Mouse (Mus musculus): ENCODE measurements around the gene Ctrc.

The Ctrc gene

GRCm38 (mm10) chr4:141845999-141846398 is at the start of gene Ctrc:
Gene Ctrc (minus strand): TSS chr4:141846359.
- DNase-seq (ENCODE audit: low spot score) = no peak

GRCm38 (mm10) chr4:141895772-141896171 is 49.6 kb upstream of the Ctrc start:
- DNase-seq (ENCODE audit: low spot score) = no peak

- DNase-seq (ENCODE audit: low spot score) = no peak
Observed at GRCm38 (mm10) chr4:141893157-141893784, 47.1 kb upstream of the Ctrc start.

GRCm38 (mm10) chr4:141886385-141886968 is 40.3 kb upstream of the Ctrc start:
- no peak for DNase-seq (ENCODE audit: low spot score)

- DNase-seq (ENCODE audit: low spot score) = no peak
Observed at GRCm38 (mm10) chr4:141885451-141885850, 39.3 kb upstream of the Ctrc start.

GRCm38 (mm10) chr4:141882858-141883257 is 36.7 kb upstream of the Ctrc start:
- DNase-seq (ENCODE audit: low spot score) = no peak

GRCm38 (mm10) chr4:141881950-141882349 is 35.8 kb upstream of the Ctrc start:
- DNase-seq (ENCODE audit: low spot score) = no peak

- no peak for DNase-seq (ENCODE audit: low spot score)
Observed at GRCm38 (mm10) chr4:141881289-141881914, 35.2 kb upstream of the Ctrc start.

GRCm38 (mm10) chr4:141879875-141880274 is 33.7 kb upstream of the Ctrc start:
- no peak for DNase-seq (ENCODE audit: low spot score)

- DNase-seq (ENCODE audit: low spot score) = no peak
Observed at GRCm38 (mm10) chr4:141879074-141879473, 32.9 kb upstream of the Ctrc start.

GRCm38 (mm10) chr4:141878621-141879020 is 32.5 kb upstream of the Ctrc start:
- DNase-seq (ENCODE audit: low spot score) = no peak

GRCm38 (mm10) chr4:141875481-141876108 is 29.4 kb upstream of the Ctrc start:
- peak; percentile 24 for DNase-seq (ENCODE audit: low spot score)

GRCm38 (mm10) chr4:141874601-141875460 is 28.7 kb upstream of the Ctrc start, which contains the start of gene Efhd2:
Gene Efhd2 (minus strand): TSS chr4:141874920.
- DNase-seq (ENCODE audit: low spot score) = peak; percentile 74

- DNase-seq (ENCODE audit: low spot score) = no peak
Observed at GRCm38 (mm10) chr4:141874111-141874600, 28.0 kb upstream of the Ctrc start.

- DNase-seq (ENCODE audit: low spot score) = no peak
Observed at GRCm38 (mm10) chr4:141872977-141873376, 26.8 kb upstream of the Ctrc start.

GRCm38 (mm10) chr4:141871909-141872308 is 25.8 kb upstream of the Ctrc start:
- no peak for DNase-seq (ENCODE audit: low spot score)

- no peak for DNase-seq (ENCODE audit: low spot score)
Observed at GRCm38 (mm10) chr4:141871333-141871725, 25.2 kb upstream of the Ctrc start.

GRCm38 (mm10) chr4:141870666-141871332 is 24.6 kb upstream of the Ctrc start:
- no peak for DNase-seq (ENCODE audit: low spot score)

- DNase-seq (ENCODE audit: low spot score) = no peak
Observed at GRCm38 (mm10) chr4:141869436-141870215, 23.5 kb upstream of the Ctrc start.

- no peak for DNase-seq (ENCODE audit: low spot score)
Observed at GRCm38 (mm10) chr4:141868051-141868450, 21.9 kb upstream of the Ctrc start.
